Mouse (Mus musculus) kidney, adult 2 months (tissue): ENCODE measurements at regions not wholly inside any gene's neighbourhood (a gene's known extent, or its start where the extent isn't known, plus 50 kb on each side); places are given as distances from the start of the nearest gene placed in this dataset.

Experiments used
- CTCF ChIP-seq: fragments of 200-500 bp; conservative IDR thresholded peaks from 2 replicates; pipeline ENCODE4 v1.5.1; 2011; ENCODE audit warnings: low read depth, mild to moderate bottlenecking, control low read depth, low read length, moderate library complexity, mixed read lengths; ENCODE audit not compliant: insufficient read depth, insufficient read length
- POLR2A ChIP-seq: fragments of 200-500 bp; IDR thresholded peaks from one replicate; pipeline ENCODE4 v1.6.1; 2011; ENCODE audit warnings: low read depth, low read length, control low read depth

- TF ChIP-seq CTCF (no peak), POLR2A (no peak)
Measured at GRCm38 (mm10) chr7:129690868-129691267, 99.2 kb downstream of the Wdr11 start.
